18 mouse cellular contexts compared by ENCODE assay signal in the genomic region with DNA sequence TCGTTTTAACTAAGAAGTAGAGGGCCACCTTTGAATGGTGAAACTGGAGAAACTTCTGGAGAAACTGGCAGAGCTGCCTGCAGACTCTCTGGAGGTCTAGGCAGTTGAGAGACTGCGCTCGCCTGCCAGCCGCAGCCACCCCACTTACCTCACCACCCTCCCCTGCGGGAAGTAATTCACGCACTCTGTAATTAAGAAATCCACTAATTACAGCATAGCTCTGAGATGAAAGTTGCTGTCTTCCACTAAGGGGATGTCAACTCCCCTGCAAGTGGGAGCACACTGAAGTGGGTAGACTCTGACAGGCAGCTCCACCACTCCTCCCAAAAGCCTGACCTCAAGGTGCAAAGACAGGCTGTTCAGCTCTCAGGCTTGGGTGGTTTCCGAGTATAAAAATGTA. TPM values are rescaled to one million over a fixed set of nuclear protein-coding genes. Genes with fewer than 3 reads are reported as not detected.
"Had no signal": no experiment of that assay in that cellular context is flagged by ENCODE, and none has a peak within 500 bp of the region (broad histone marks: within the 10 kb centered on the region; RNA-seq: fewer than 3 reads in every experiment).

No protein-coding gene starts in this region.

- H3K27me3 ChIP-seq: limb, embryonic 12.5 days; neural tube, embryonic 12.5 days; stomach, embryonic 15.5 days had no signal

- ATAC-seq: lung, postnatal 0 days had no signal

- H3K4me2 ChIP-seq: limb, embryonic 12.5 days; neural tube, embryonic 12.5 days; stomach, embryonic 15.5 days had no signal

- DNase-seq: kidney, adult 18-20 months; kidney, postnatal 14 days; lung, adult 2 months; lung, postnatal 36 days; right cerebral cortex, postnatal 14 days; thymus, adult 2 months; thymus, postnatal 25 days had no signal

- H3K27ac ChIP-seq: left cerebral cortex, adult 2 months; limb, embryonic 12.5 days; liver, embryonic 14.5 days; neural tube, embryonic 12.5 days; stomach, embryonic 15.5 days had no signal

- H3K4me1 ChIP-seq: stomach, embryonic 15.5 days had no signal

- H3K4me3 ChIP-seq: left cerebral cortex, adult 2 months; limb, embryonic 12.5 days; neural tube, embryonic 12.5 days; stomach, embryonic 15.5 days had no signal

- H3K36me3 ChIP-seq: limb, embryonic 12.5 days; neural tube, embryonic 12.5 days; stomach, embryonic 15.5 days had no signal

- H3K9me3 ChIP-seq: limb, embryonic 12.5 days; neural tube, embryonic 12.5 days; stomach, embryonic 15.5 days had no signal

- H3K9ac ChIP-seq: limb, embryonic 12.5 days; liver, embryonic 14.5 days; neural tube, embryonic 12.5 days; stomach, embryonic 15.5 days had no signal

RNA-seq across cellular contexts. Expression of gene 4930470P17Rik, which starts 49.7 kb away (rescaled TPM):
- polyA plus RNA-seq: kidney, embryonic 14.5 days; large intestine, adult 2 months; limb, embryonic 12.5 days; liver, adult 2 months; liver, embryonic 14.5 days; lung, adult 2 months; lung, postnatal 0 days; neural tube, embryonic 12.5 days; spleen, adult 2 months; stomach, embryonic 15.5 days; thymus, adult 2 months; urinary bladder, adult 2 months had no signal

RNA-seq across cellular contexts. Expression of gene Cyp24a1, which starts 55.1 kb away (rescaled TPM):
- polyA plus RNA-seq: large intestine, adult 2 months; limb, embryonic 12.5 days; liver, adult 2 months; liver, embryonic 14.5 days; lung, adult 2 months; lung, postnatal 0 days; spleen, adult 2 months; stomach, embryonic 15.5 days; urinary bladder, adult 2 months had no signal
